ENCODE assay signal across 22 mouse cellular contexts in the genomic region with DNA sequence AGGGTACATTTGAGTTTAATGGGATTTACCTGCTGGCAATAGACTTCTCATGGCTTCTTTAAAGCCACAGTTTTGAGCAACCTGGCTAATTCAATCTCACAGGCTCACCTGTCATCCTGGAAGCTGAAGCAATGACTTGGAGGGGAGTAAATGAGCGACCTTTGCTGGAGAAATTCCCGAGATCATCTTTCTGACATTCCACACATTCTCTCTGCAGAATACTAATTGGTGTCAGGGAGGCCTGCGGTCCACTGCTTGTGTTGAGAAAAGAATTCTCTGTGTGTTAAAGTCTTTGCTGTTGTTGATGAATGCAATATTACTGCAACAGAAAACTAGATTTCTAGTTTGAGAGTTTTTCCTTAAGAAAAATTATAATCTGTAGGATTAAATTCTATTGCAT.
"Had no signal": no experiment of that assay in that cellular context is flagged by ENCODE, and none has a peak within 500 bp of the region (broad histone marks: within the 10 kb centered on the region; RNA-seq: fewer than 3 reads in every experiment).

No protein-coding gene starts in this region.

- H3K4me2 ChIP-seq: heart, embryonic 11.5 days; heart, embryonic 13.5 days; heart, embryonic 15.5 days; hindbrain, embryonic 13.5 days; hindbrain, embryonic 15.5 days; kidney, embryonic 15.5 days; limb, embryonic 13.5 days; limb, embryonic 15.5 days; liver, embryonic 12.5 days had no signal

- ATAC-seq: hindbrain, postnatal 0 days; intestine, embryonic 16.5 days; liver, embryonic 12.5 days had no signal

- DNase-seq: gastrocnemius, postnatal 14 days; gastrocnemius, postnatal 36 days; heart, postnatal 36 days; kidney, adult 11 months; kidney, adult 2 months; kidney, adult 9 months; layer of hippocampus, adult 9-11 months; layer of hippocampus, postnatal 36 days; left cerebral cortex, postnatal 4 days had no signal

- H3K9ac ChIP-seq: heart, embryonic 13.5 days; heart, embryonic 15.5 days; hindbrain, embryonic 13.5 days; hindbrain, embryonic 15.5 days; kidney, embryonic 15.5 days; limb, embryonic 13.5 days; limb, embryonic 15.5 days; liver, embryonic 12.5 days; liver, embryonic 14.5 days had no signal

- H3K9me3 ChIP-seq: heart, embryonic 13.5 days; heart, embryonic 15.5 days; hindbrain, embryonic 13.5 days; hindbrain, embryonic 15.5 days; kidney, embryonic 15.5 days; limb, embryonic 13.5 days; limb, embryonic 15.5 days; liver, embryonic 12.5 days had no signal

- H3K4me3 ChIP-seq: heart, embryonic 13.5 days; heart, embryonic 15.5 days; hindbrain, embryonic 13.5 days; hindbrain, embryonic 15.5 days; kidney, embryonic 15.5 days; limb, embryonic 13.5 days; limb, embryonic 15.5 days; liver, embryonic 12.5 days had no signal

- H3K27ac ChIP-seq: hindbrain, embryonic 13.5 days; hindbrain, embryonic 15.5 days; hindbrain, postnatal 0 days; kidney, postnatal 0 days; limb, embryonic 13.5 days; limb, embryonic 15.5 days; liver, embryonic 12.5 days; liver, embryonic 14.5 days had no signal

- H3K27me3 ChIP-seq: heart, embryonic 13.5 days; heart, embryonic 15.5 days; hindbrain, embryonic 13.5 days; hindbrain, embryonic 15.5 days; kidney, embryonic 15.5 days; limb, embryonic 13.5 days; limb, embryonic 15.5 days; liver, embryonic 12.5 days had no signal

- H3K36me3 ChIP-seq: heart, embryonic 13.5 days; heart, embryonic 15.5 days; hindbrain, embryonic 13.5 days; hindbrain, embryonic 15.5 days; kidney, embryonic 15.5 days; limb, embryonic 13.5 days; limb, embryonic 15.5 days had no signal
